Comparison of ENCODE assay signal across 8 mouse cellular contexts in the genomic region with DNA sequence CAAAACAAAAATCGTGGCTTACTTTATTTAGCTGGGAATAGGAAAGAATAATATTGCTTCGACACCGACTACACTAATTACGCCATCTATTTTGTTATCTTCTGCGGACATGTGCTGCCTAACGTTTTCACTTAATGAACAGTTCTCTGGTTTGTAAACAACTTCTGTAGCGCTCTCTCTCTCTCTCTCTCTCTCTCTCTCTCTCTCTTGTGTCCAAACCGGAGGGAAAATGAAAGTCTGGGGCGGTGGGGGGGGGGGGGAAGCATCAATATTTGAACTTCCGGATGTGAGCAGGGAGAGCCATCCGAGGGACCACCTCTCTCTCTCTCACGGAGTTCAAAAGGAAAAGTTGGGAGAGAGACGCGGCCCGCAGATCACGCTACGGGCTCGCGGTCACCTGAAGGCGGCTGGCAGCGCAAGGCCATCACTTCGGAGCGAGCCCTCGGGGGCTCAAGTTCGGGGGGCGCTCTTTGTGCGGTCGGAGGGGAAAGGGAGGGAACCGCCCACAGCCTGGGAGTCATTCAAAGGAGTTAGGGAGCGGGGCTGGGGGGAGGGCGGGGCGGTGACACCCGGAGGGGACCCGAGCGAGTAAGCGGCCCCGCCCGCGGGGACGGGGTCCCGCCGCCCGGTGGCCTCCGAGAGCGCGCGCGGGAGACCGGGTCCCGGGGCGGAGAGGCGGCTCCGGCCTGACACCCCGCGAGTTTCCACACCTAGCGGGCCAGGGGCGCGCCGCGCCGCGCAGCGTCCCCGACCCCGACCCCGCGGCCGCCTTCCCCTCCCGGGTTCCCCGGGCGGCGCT. TPM values are rescaled to one million over a fixed set of nuclear protein-coding genes. Genes with fewer than 3 reads are reported as not detected.
DNase-seq lines count a peak whose midpoint lies in the region; ATAC-seq and TF ChIP-seq lines count a peak whose summit lies in the region.

No protein-coding gene starts in this region.

- no peak for TF ChIP-seq POLR2A in bone marrow, adult 2 months (IDR thresholded peaks at IDR 0.05; ENCODE audit: borderline replicate concordance, control insufficient read depth, low read depth, low read length)
- no peak for TF ChIP-seq POLR2A in lung, adult 2 months (IDR thresholded peaks at IDR 0.05; ENCODE audit: borderline replicate concordance, extremely low read depth, low read depth, low read length)

- no peaks in the 10 kb centered on the region for H3K36me3 ChIP-seq in forebrain, embryonic 14.5 days (ENCODE audit: control insufficient read depth, insufficient read depth, low read length)
- H3K36me3 ChIP-seq in intestine, embryonic 16.5 days (ENCODE audit: control insufficient read depth, insufficient read depth, low read length) = no peaks in the 10 kb centered on the region
- H3K36me3 ChIP-seq in neural tube, embryonic 14.5 days (ENCODE audit: control insufficient read depth, insufficient read depth, low read length) = no peaks in the 10 kb centered on the region

- H3K27ac ChIP-seq in bone marrow, adult 2 months (ENCODE audit: control insufficient read depth, insufficient read depth, low read depth, low read length, poor library complexity) = peak overlapping the region; percentile 99
- H3K27ac ChIP-seq in forebrain, embryonic 14.5 days (ENCODE audit: low read depth, low read length) = peak overlapping the region; percentile 94
- H3K27ac ChIP-seq in intestine, embryonic 16.5 days (ENCODE audit: low read length) = peak overlapping the region; percentile 99
- peak overlapping the region; percentile 92 for H3K27ac ChIP-seq in neural tube, embryonic 14.5 days (ENCODE audit: low read depth, low read length)

- peak overlapping the region; percentile 92 for H3K9ac ChIP-seq in forebrain, embryonic 14.5 days (ENCODE audit: low read length)
- peak overlapping the region; percentile 98 for H3K9ac ChIP-seq in intestine, embryonic 16.5 days (ENCODE audit: low read depth, low read length)
- H3K9ac ChIP-seq in neural tube, embryonic 14.5 days (replicated peaks; ENCODE audit: low read depth, low read length) = peak overlapping the region; percentile 74

- peak overlapping the region; percentile 96 for H3K4me3 ChIP-seq in bone marrow, adult 2 months (replicated peaks; ENCODE audit: control insufficient read depth, low read depth, low read length)
- peak overlapping the region; percentile 100 for H3K4me3 ChIP-seq in forebrain, embryonic 14.5 days (ENCODE audit: low read depth, low read length)
- H3K4me3 ChIP-seq in intestine, embryonic 16.5 days (ENCODE audit: low read length) = peak overlapping the region; percentile 100
- peak overlapping the region; percentile 89 for H3K4me3 ChIP-seq in lung, adult 2 months (replicated peaks; ENCODE audit: extremely low read depth, low read depth, low read length)
- H3K4me3 ChIP-seq in neural tube, embryonic 14.5 days (ENCODE audit: low read depth, low read length) = peak overlapping the region; percentile 80

- no peaks in the 10 kb centered on the region for H3K27me3 ChIP-seq in forebrain, embryonic 14.5 days (replicated peaks; ENCODE audit: control insufficient read depth, insufficient read depth, low read length)
- H3K27me3 ChIP-seq in intestine, embryonic 16.5 days (replicated peaks; ENCODE audit: control insufficient read depth, insufficient read depth, low read length) = no peaks in the 10 kb centered on the region
- no peaks in the 10 kb centered on the region for H3K27me3 ChIP-seq in neural tube, embryonic 14.5 days (ENCODE audit: control insufficient read depth, insufficient read depth, low read length)

- no peaks in the 10 kb centered on the region; the same call in 1 of the 2 replicates for H3K4me1 ChIP-seq in bone marrow, adult 2 months (ENCODE audit: control insufficient read depth, insufficient read depth, low read length)
- peaks cover 4% of the 10 kb centered on the region; the same call in 1 of the 2 replicates for H3K4me1 ChIP-seq in forebrain, embryonic 14.5 days (ENCODE audit: control insufficient read depth, insufficient read depth, low read length)
- H3K4me1 ChIP-seq in intestine, embryonic 16.5 days (ENCODE audit: control insufficient read depth, insufficient read depth, low read length) = no peaks in the 10 kb centered on the region
- no peaks in the 10 kb centered on the region for H3K4me1 ChIP-seq in lung, adult 2 months (ENCODE audit: control insufficient read depth, insufficient read depth, low read length)
- peaks cover 4% of the 10 kb centered on the region; the same call in 1 of the 2 replicates for H3K4me1 ChIP-seq in neural tube, embryonic 14.5 days (ENCODE audit: control insufficient read depth, insufficient read depth, low read length)

- H3K9me3 ChIP-seq in forebrain, embryonic 14.5 days (replicated peaks; ENCODE audit: control insufficient read depth, low read length) = no peaks in the 10 kb centered on the region
- H3K9me3 ChIP-seq in intestine, embryonic 16.5 days (ENCODE audit: control insufficient read depth, low read length) = no peaks in the 10 kb centered on the region
- no peaks in the 10 kb centered on the region for H3K9me3 ChIP-seq in neural tube, embryonic 14.5 days (ENCODE audit: control insufficient read depth, low read length)

- DNase-seq in right cerebral cortex, postnatal 10 days (ENCODE audit: low spot score in 2 of 2) = peak; percentile 40 to 41
- no peak for DNase-seq in right cerebral cortex, adult 18-20 months
- peak; percentile 55 for DNase-seq in forebrain, embryonic 14.5 days (ENCODE audit: low spot score)
- no peak for DNase-seq in lung, adult 2 months
- DNase-seq in frontal cortex, postnatal 10 days (ENCODE audit: low spot score in 2 of 2) = no peak

- H3K4me2 ChIP-seq in forebrain, embryonic 14.5 days (ENCODE audit: low read length) = peak overlapping the region; percentile 60
- H3K4me2 ChIP-seq in intestine, embryonic 16.5 days (ENCODE audit: low read depth, low read length) = peak overlapping the region; percentile 49
- H3K4me2 ChIP-seq in neural tube, embryonic 14.5 days (ENCODE audit: low read depth, low read length) = peak overlapping the region; percentile 47

- ATAC-seq in forebrain, embryonic 14.5 days = peak; percentile 13
- peak; percentile 12 for ATAC-seq in intestine, embryonic 16.5 days
- no peak; the same call in 1 of the 2 replicates for ATAC-seq in neural tube, embryonic 14.5 days (ENCODE audit: low read depth)

- 1% methylated on average over 72 of the region's 72 CpGs for WGBS in bone marrow, adult 2 months
- WGBS in forebrain, embryonic 14.5 days = 1% methylated on average over 66 of the region's 72 CpGs
- WGBS in intestine, embryonic 16.5 days = under 1% methylated on average over 66 of the region's 72 CpGs
- WGBS in lung, adult 2 months = 2% methylated on average over 64 of the region's 72 CpGs
- under 1% methylated on average over 57 of the region's 72 CpGs for WGBS in neural tube, embryonic 14.5 days

- TF ChIP-seq CTCF in bone marrow, adult 2 months (IDR thresholded peaks at IDR 0.05; ENCODE audit: control insufficient read depth, insufficient read depth, low read length) = no peak
- TF ChIP-seq CTCF in lung, adult 2 months (IDR thresholded peaks at IDR 0.05; ENCODE audit: insufficient read depth, low read length) = no peak

RNA-seq across cellular contexts. Expression of gene Pkn2, which starts 0.8 kb away (rescaled TPM):
- 28.6 and 35.2 TPM in 2 replicates for polyA plus RNA-seq in bone marrow, adult 2 months (2011; ENCODE audit: insufficient read depth, insufficient read length, low replicate concordance, missing spikeins)
- 26.4 and 27.2 TPM in 2 replicates for polyA plus RNA-seq in forebrain, embryonic 14.5 days (2014; fragmentation: Nextera tagmentation; extraction: Ambion mirVana)
- 29.9 and 30.8 TPM in 2 replicates for polyA plus RNA-seq in intestine, embryonic 16.5 days (2015; fragmentation: Nextera tagmentation; extraction: Ambion mirVana)
- polyA plus RNA-seq in lung, adult 2 months (2012; rRNA removed) = 17.6 and 44.1 TPM in 2 replicates
- 23.9 and 25.5 TPM in 2 replicates for polyA plus RNA-seq in neural tube, embryonic 14.5 days (2014; fragmentation: Nextera tagmentation; extraction: Ambion mirVana)

Comparison
In these comparisons a context has a peak if more than half of its experiments do, and no peak if none do; other contexts are left out.
1. DNase-seq: peak in right cerebral cortex, postnatal 10 days (2 of 2) and forebrain, embryonic 14.5 days (single experiment); none in right cerebral cortex, adult 18-20 months (single experiment), lung, adult 2 months (single experiment) and frontal cortex, postnatal 10 days (0 of 2).
2. Peak in every context shown above with its lines, with median percentiles within 50 percentile points of each other: H3K27ac ChIP-seq, H3K4me3 ChIP-seq, H3K4me2 ChIP-seq and H3K9ac ChIP-seq.